Mouse (Mus musculus) E14TG2a.4 (cell line): ENCODE results near the gene Zg16.

Experiments
- CTCF ChIP-seq: conservative IDR thresholded peaks from 2 replicates; pipeline ENCODE4 v1.5.1; 2014; ENCODE audit warnings: low read length
- NANOG ChIP-seq: IDR thresholded peaks from 2 replicates; pipeline ENCODE4 v1.6.1; 2014; ENCODE audit warnings: borderline replicate concordance, low read length, mixed read lengths
- POU5F1 ChIP-seq: IDR thresholded peaks from 2 replicates; pipeline ENCODE4 v1.6.1; 2014; ENCODE audit warnings: low read length, borderline replicate concordance

GRCm38 (mm10) chr7:127073221-127073620 is 13.9 kb downstream of the Zg16 start:
- no peak for TF ChIP-seq CTCF
- no peak for TF ChIP-seq POU5F1
- no peak for TF ChIP-seq NANOG
